Mouse (Mus musculus) induced T-regulatory cell, adult 2 months (primary cell): ENCODE measurements around the gene 4933415A04Rik.
A peak's percentile ranks its signal among the peaks of the same experiment; 100 is the strongest.

Experiments
- DNase-seq: peaks from one replicate; pipeline ENCODE4 v3.0.0-alpha.2; 2012; ENCODE audit warnings: low read depth

Gene 4933415A04Rik

GRCm38 (mm10) chr11:43575061-43575375 lies 11.8 kb upstream of the 4933415A04Rik start:
- no peak for DNase-seq

GRCm38 (mm10) chr11:43575376-43576151 lies 11.3 kb upstream of the 4933415A04Rik start:
- no peak for DNase-seq

GRCm38 (mm10) chr11:43577713-43578478 lies 8.9 kb upstream of the 4933415A04Rik start:
- DNase-seq, result no peak

GRCm38 (mm10) chr11:43585211-43586005 lies 1.4 kb upstream of the 4933415A04Rik start:
- no peak for DNase-seq

- DNase-seq, result no peak
These were observed 2.8 kb downstream of the 4933415A04Rik start for GRCm38 (mm10) chr11:43589530-43590072.

GRCm38 (mm10) chr11:43601440-43601839 lies 14.6 kb downstream of the 4933415A04Rik start, which contains the start of gene Fabp6:
Gene Fabp6, minus strand, starts transcription at chr11:43601540.
- no peak for DNase-seq

GRCm38 (mm10) chr11:43604207-43604606 lies 17.4 kb downstream of the 4933415A04Rik start:
- DNase-seq, result no peak

GRCm38 (mm10) chr11:43604891-43605290 lies 18.1 kb downstream of the 4933415A04Rik start:
- no peak for DNase-seq

- no peak for DNase-seq
These were observed 19.0 kb downstream of the 4933415A04Rik start for GRCm38 (mm10) chr11:43605859-43606258.

GRCm38 (mm10) chr11:43608440-43608839 lies 21.6 kb downstream of the 4933415A04Rik start:
- no peak for DNase-seq

- no peak for DNase-seq
These were observed 23.3 kb downstream of the 4933415A04Rik start for GRCm38 (mm10) chr11:43610006-43610661.

GRCm38 (mm10) chr11:43610662-43611033 lies 23.8 kb downstream of the 4933415A04Rik start:
- DNase-seq, result no peak

- peak; percentile 72 for DNase-seq
These were observed 26.1 kb downstream of the 4933415A04Rik start for GRCm38 (mm10) chr11:43612834-43613488.

GRCm38 (mm10) chr11:43617924-43618323 lies 31.1 kb downstream of the 4933415A04Rik start:
- DNase-seq, result no peak

- no peak for DNase-seq
These were observed 31.6 kb downstream of the 4933415A04Rik start for GRCm38 (mm10) chr11:43618403-43618802.

- DNase-seq, result no peak
These were observed 34.9 kb downstream of the 4933415A04Rik start for GRCm38 (mm10) chr11:43621769-43622168.

- DNase-seq, result no peak
These were observed 37.5 kb downstream of the 4933415A04Rik start for GRCm38 (mm10) chr11:43624341-43624740.

GRCm38 (mm10) chr11:43626300-43626926 lies 39.6 kb downstream of the 4933415A04Rik start:
- DNase-seq, result no peak

GRCm38 (mm10) chr11:43626927-43627645 lies 40.2 kb downstream of the 4933415A04Rik start:
- DNase-seq, result no peak

GRCm38 (mm10) chr11:43631645-43632044 lies 44.8 kb downstream of the 4933415A04Rik start:
- no peak for DNase-seq
